Mouse (Mus musculus): Measurements from ENCODE around the gene Mdm2.

DNA sequence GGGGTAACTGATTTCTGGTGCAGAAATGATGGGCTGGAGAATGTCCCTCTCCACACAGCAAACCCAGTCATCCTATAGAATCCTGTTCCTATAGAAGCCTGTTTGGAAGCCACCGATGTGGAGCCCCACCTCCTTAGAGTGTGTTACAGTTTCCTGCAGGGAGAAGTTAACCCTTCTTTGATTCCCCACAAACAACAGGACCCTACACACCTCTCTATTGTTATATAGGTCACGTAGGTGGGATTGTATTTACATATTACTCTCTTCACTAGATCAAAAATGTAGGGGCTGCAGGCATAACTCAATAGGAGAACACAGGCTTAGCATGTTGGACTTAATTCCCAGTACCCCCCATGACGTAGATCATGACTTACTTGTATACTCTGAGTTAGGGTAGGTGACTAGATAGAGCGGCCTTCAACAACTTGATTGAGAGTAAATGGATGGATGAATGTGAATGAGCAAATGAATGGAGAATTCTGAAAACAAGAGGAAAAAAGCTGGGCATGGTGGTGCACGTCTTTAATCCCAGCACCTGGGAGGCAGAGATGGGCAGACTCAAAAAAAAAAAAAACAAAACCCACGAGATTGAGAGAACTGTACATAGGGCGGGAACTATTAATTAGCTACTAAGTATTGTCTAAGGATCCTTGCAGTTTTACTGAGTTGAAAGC lies 53.4 kb downstream of the Mdm2 start:
- no peak for TF ChIP-seq POLR2A (IDR thresholded peaks at IDR 0.05; ENCODE audit: insufficient read depth, low read depth, low read length)
- no peak for TF ChIP-seq CTCF (IDR thresholded peaks at IDR 0.05; ENCODE audit: insufficient read depth, low read depth, low read length)

Measured in olfactory bulb, adult 2 months (tissue).